Mouse (Mus musculus) midbrain, embryonic 12.5 days (tissue): ENCODE measurements around the gene Zscan22. TPM values are rescaled to one million over a fixed set of nuclear protein-coding genes. Genes with fewer than 3 reads are reported as not detected.
"Not testable (repeated sequence)": the region's sequence is repeated elsewhere in the genome, so short reads cannot be mapped to it uniquely, and the experiment has no call there.

Source experiments
- ATAC-seq: fragments of 200-750 bp; cut with Nextera tagmentation; 2 replicates; pipeline ENCODE4 v1.8.0; 2017; ENCODE audit warnings: low read depth, moderate TSS enrichment, moderate library complexity; ENCODE audit not compliant: low FRiP score
- H3K27ac ChIP-seq: fragments of 300-500 bp; sonication (generic); replicated peaks from 2 replicates; pipeline ENCODE4 v1.5.1; 2016; ENCODE audit warnings: mild to moderate bottlenecking
- H3K27me3 ChIP-seq: fragments of 300-500 bp; sonication (generic); 2 replicates; pipeline ENCODE4 v1.6.1; 2016; ENCODE audit warnings: mild to moderate bottlenecking
- H3K36me3 ChIP-seq: fragments of 300-500 bp; sonication (generic); 2 replicates; pipeline ENCODE4 v1.6.1; 2016
- H3K4me1 ChIP-seq: fragments of 300-500 bp; sonication (generic); 2 replicates; pipeline ENCODE4 v1.6.1; 2016
- H3K4me2 ChIP-seq: fragments of 300-500 bp; sonication (generic); replicated peaks from 2 replicates; pipeline ENCODE4 v1.6.1; 2016; ENCODE audit warnings: mild to moderate bottlenecking, moderate library complexity
- H3K4me3 ChIP-seq: fragments of 300-500 bp; sonication (generic); 2 replicates; pipeline ENCODE4 v1.5.1; 2016; ENCODE audit warnings: mild to moderate bottlenecking
- H3K9ac ChIP-seq: fragments of 300-500 bp; sonication (generic); replicated peaks from 2 replicates; pipeline ENCODE4 v1.6.1; 2016; ENCODE audit warnings: mild to moderate bottlenecking, moderate library complexity
- H3K9me3 ChIP-seq: fragments of 300-500 bp; sonication (generic); 2 replicates; pipeline ENCODE4 v1.6.1; 2016; ENCODE audit warnings: mild to moderate bottlenecking
- WGBS: fragments of 180-500 bp; shearing (Covaris S2); methylation state at CpG from one replicate; pipeline ENCODE4 v1.1.7; 2016; 5-methylcytosine and 5-hydroxymethylcytosine counted together
- polyA plus RNA-seq: library from polyadenylated mRNA; unstranded; fragments of >200 nt; fragmentation: Nextera tagmentation; extraction: Ambion mirVana; gene quantifications from 2 replicates; pipeline ENCODE4 v1.2.1, GENCODE M21; 2016

Gene Zscan22
- polyA plus RNA-seq, 1 experiment from 2014 or later, result 11.8 TPM

DNA sequence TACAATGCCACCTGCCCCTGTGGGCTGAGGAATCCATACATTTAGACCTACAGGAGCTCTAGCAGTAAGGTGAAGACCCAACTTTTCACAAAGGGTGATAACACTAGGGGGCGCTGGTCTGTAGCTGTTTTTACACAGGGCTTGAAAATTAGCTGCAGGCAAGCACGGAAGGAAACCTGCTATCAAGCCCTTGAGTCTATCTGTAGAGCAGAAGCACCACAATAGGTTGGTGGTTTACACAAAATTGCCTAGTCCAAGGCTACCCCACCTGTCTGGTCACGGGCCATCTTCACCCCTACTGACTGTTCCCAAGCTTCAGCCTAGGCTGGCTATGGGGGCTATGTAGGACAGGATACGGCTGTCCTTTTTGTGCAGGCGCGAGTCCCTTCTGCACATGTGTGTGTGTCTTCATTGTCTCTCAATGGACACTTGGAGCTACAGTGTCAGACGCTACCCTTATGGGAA, 11.9 kb downstream of the Zscan22 start:
- ATAC-seq, result peak; percentile 63
- H3K36me3 ChIP-seq, result peaks cover 41% of the 10 kb centered on the region
- peak overlapping the region; percentile 52 for H3K4me2 ChIP-seq
- H3K4me3 ChIP-seq, result peak overlapping the region; percentile 43
- 41% methylated on average over 7 of the region's 7 CpGs for WGBS
- H3K4me1 ChIP-seq, result peaks cover 8% of the 10 kb centered on the region
- H3K9ac ChIP-seq, result 0 out of 2 replicates have a peak overlapping the region, but pooled peaks have one; percentile 58
- H3K27ac ChIP-seq, result peak overlapping the region; percentile 69
- no peaks in the 10 kb centered on the region for H3K27me3 ChIP-seq
- no peaks in the 10 kb centered on the region for H3K9me3 ChIP-seq

DNA sequence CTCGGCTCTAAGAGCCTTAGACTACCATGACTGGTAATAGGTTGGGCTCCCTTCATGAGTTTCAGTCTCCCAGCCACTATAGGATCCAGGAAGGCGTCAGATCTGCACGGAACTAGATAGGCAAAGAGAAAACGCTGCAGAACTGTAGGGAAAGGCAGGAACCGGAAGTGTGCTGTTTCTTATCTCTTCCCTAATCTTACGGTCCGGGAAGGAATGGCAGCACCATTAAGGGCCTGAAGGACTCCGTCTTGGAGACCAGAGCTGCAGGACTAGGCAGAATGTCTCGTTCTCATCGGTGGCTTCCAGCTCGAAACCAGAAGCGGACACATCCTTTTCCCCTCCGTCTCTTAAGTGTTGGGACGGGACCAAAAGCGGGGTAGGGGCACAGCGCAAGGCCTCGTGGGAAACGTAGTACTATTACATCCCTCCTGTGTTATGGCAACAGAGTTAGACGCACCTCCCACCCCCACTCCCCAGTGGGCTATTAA, 12.6 kb downstream of the Zscan22 start:
- peak; percentile 80 for ATAC-seq
- H3K4me1 ChIP-seq, result peaks cover 8% of the 10 kb centered on the region
- peak overlapping the region; percentile 43 for H3K4me3 ChIP-seq
- H3K9me3 ChIP-seq, result no peaks in the 10 kb centered on the region
- H3K4me2 ChIP-seq, result peak overlapping the region; percentile 52
- peak overlapping the region; percentile 69 for H3K27ac ChIP-seq
- 11% methylated on average over 19 of the region's 19 CpGs for WGBS
- H3K27me3 ChIP-seq, result no peaks in the 10 kb centered on the region
- peaks cover 34% of the 10 kb centered on the region for H3K36me3 ChIP-seq
- peak overlapping the region; percentile 58 for H3K9ac ChIP-seq

- Histone ChIP-seq H3K4me2 (no peak overlapping the region), H3K4me3 (no peak overlapping the region), H3K27me3 (no peaks in the 10 kb centered on the region), H3K27ac (no peak overlapping the region), H3K9ac (no peak overlapping the region), H3K9me3 (no peaks in the 10 kb centered on the region), H3K36me3 (0 out of 2 replicates have a peak, but pooled peaks cover 2% of the 10 kb centered on the region), H3K4me1 (peaks cover 8% of the 10 kb centered on the region)
- ATAC-seq, result no peak
These were observed 15.9 kb downstream of the Zscan22 start for GRCm38 (mm10) chr7:12913556-12913955.

DNA sequence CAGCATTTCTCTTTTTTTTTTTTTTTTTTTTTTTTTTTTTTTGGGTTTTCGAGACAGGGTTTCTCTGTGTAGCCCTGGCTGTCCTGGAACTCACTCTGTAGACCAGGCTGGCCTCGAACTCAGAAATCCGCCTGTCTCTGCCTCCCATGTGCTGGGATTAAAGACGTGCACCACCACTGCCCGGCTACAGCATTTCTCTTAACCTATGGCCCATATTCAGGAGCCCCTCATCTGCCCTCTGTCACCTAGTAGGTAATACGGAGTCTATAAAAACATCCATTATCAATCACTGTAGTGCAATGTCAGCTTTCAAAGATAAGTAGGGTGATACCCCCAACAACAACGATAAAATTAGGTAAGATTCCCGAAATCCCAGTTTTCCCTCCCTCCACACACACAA, 22.9 kb downstream of the Zscan22 start:
- peaks cover 24% of the 10 kb centered on the region for H3K36me3 ChIP-seq
- WGBS, result 92% methylated on average over 7 of the region's 8 CpGs
- H3K27me3 ChIP-seq, H3K9ac ChIP-seq, H3K4me3 ChIP-seq, H3K4me2 ChIP-seq, H3K9me3 ChIP-seq, H3K27ac ChIP-seq, ATAC-seq: not testable (repeated sequence)
- peaks cover 18% of the 10 kb centered on the region for H3K4me1 ChIP-seq

DNA sequence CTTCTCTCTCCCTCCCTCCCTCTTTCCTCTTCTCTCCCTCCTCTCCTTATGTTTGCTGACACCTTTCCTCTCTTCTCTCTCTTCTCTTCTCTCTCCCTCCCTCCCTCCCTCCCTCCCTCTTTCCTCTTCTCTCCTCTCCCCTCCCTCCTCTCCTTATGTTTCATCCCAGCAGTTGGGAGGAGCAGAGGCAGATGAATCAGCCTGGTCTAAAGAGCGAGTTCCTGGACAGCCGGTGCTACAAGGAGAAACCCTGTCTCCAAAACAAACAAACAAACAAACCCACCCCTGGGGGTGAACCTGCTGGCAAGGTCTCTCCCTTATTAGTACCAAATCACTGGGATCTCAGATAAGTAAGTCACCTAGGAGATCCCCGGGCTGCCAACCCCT, 23.7 kb downstream of the Zscan22 start:
- Histone ChIP-seq H3K9ac (peak overlapping the region; percentile 76), H3K27ac (peak overlapping the region; percentile 91), H3K9me3 (no peaks in the 10 kb centered on the region), H3K4me2 (peak overlapping the region; percentile 88), H3K27me3 (peaks cover 14% of the 10 kb centered on the region), H3K36me3 (peaks cover 32% of the 10 kb centered on the region), H3K4me3 (peak overlapping the region; percentile 74), H3K4me1 (peaks cover 18% of the 10 kb centered on the region)
- WGBS, result 0% methylated on average over 3 of the region's 3 CpGs
- ATAC-seq, result no peak; the same call in 1 of the 2 replicates

DNA sequence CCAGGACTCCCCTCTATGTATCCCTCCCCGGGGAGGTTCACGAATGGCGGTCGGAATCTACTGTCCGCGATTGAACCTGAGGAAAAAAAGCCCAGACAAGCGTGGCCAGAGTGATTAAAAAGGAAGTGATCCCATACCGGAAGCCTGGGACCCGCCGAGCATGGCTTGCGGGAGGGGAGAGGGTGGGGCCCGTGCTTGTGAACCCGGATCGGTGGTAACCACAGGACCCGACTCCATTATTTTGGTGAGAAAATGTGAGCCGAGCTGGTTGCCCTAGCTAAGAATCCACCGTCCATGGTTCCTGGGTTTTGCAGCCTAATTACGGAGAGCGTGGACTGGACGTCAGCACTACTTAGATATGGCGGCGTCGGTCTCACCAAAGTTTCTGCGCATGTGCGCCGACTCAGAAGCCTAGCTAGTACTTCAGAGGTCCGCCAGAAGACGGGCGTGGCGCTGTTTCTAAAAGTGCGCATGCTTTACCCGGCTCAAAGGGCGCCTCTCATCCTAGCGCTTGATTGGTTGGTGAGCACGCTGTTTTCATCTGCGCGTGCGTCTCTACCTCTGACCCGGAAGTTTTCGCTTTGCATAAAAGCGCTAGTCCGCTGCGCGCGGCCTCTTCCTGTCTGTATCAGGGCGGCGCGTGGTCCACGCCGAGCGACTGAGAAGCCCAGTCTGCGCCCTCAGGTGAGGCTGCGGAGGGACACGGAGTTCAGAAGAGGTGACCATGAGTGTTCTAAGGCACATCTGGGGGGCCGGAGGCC, 24.3 kb downstream of the Zscan22 start, which contains the start of gene Rps5:
Rps5 (plus strand) TSS at position 586 of the 761 bp plus-strand sequence.
- Histone ChIP-seq H3K4me2 (peak within 1 kb of the TSS; percentile 96), H3K9me3 (no peaks in the 10 kb centered on the region), H3K9ac (peak within 1 kb of the TSS; percentile 80), H3K27ac (peak within 1 kb of the TSS; percentile 91), H3K4me1 (peaks cover 18% of the 10 kb centered on the region), H3K36me3 (peaks cover 38% of the 10 kb centered on the region), H3K4me3 (peak within 1 kb of the TSS; percentile 74), H3K27me3 (peaks cover 20% of the 10 kb centered on the region)
- under 1% methylated on average over 55 of the region's 55 CpGs for WGBS
- ATAC-seq, result peak; percentile 98

- Histone ChIP-seq H3K36me3 (peaks cover 42% of the 10 kb centered on the region), H3K9me3 (no peaks in the 10 kb centered on the region), H3K4me1 (peaks cover 21% of the 10 kb centered on the region), H3K4me3 (peak overlapping the region; percentile 74), H3K9ac (peak overlapping the region; percentile 80), H3K27ac (no peak overlapping the region), H3K27me3 (peaks cover 28% of the 10 kb centered on the region), H3K4me2 (peak overlapping the region; percentile 96)
- no peak for ATAC-seq
- 8% methylated on average over 8 of the region's 8 CpGs for WGBS
These were observed 25.1 kb downstream of the Zscan22 start for GRCm38 (mm10) chr7:12922729-12923128.

DNA sequence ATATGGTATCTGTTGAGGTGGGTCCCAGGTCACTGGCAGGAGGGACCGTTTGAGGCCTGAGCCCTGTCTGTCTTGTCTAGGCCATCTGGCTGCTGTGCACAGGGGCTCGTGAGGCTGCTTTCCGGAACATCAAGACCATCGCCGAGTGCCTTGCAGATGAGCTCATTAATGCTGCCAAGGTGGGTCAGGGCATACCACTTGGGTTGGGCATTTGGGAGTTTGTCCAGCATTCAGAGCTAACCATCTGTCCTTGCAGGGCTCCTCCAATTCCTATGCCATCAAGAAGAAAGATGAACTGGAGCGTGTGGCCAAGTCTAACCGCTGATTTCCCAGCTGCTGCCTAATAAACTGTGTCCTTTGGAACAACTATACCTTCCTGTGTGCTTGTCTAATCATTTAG, 28.7 kb downstream of the Zscan22 start:
- Histone ChIP-seq H3K27me3 (peaks cover 43% of the 10 kb centered on the region), H3K9me3 (no peaks in the 10 kb centered on the region), H3K4me1 (peaks cover 24% of the 10 kb centered on the region), H3K4me3 (no peak overlapping the region), H3K27ac (no peak overlapping the region), H3K4me2 (no peak overlapping the region), H3K36me3 (peaks cover 42% of the 10 kb centered on the region), H3K9ac (no peak overlapping the region)
- no peak for ATAC-seq
- WGBS, result 88% methylated on average over 7 of the region's 7 CpGs

- Histone ChIP-seq H3K9ac (peak within 1 kb of the TSS; percentile 46; the same call in 1 of the 2 replicates), H3K4me1 (peaks cover 24% of the 10 kb centered on the region), H3K27ac (no peak within 1 kb of the TSS), H3K4me3 (peak within 1 kb of the TSS; percentile 25), H3K36me3 (peaks cover 42% of the 10 kb centered on the region), H3K9me3 (no peaks in the 10 kb centered on the region), H3K27me3 (peaks cover 43% of the 10 kb centered on the region), H3K4me2 (peak within 1 kb of the TSS; percentile 39)
- 28% methylated on average over 8 of the region's 8 CpGs for WGBS
- ATAC-seq, result no peak
These were observed 29.6 kb downstream of the Zscan22 start, which contains the start of gene Rnf225 for GRCm38 (mm10) chr7:12927191-12927680. Rnf225 (plus strand) TSS chr7:12927416.

GRCm38 (mm10) chr7:12927693-12928589, 30.3 kb downstream of the Zscan22 start:
- Histone ChIP-seq H3K4me2 (peak overlapping the region; percentile 39), H3K4me1 (peaks cover 20% of the 10 kb centered on the region), H3K9ac (peak overlapping the region; percentile 46; the same call in 1 of the 2 replicates), H3K27ac (no peak overlapping the region), H3K4me3 (peak overlapping the region; percentile 25), H3K36me3 (peaks cover 42% of the 10 kb centered on the region), H3K9me3 (no peaks in the 10 kb centered on the region), H3K27me3 (peaks cover 43% of the 10 kb centered on the region)
- WGBS, result 5% methylated on average over 65 of the region's 65 CpGs
- peak; percentile 60 for ATAC-seq

GRCm38 (mm10) chr7:12933615-12934140, 36.1 kb downstream of the Zscan22 start:
- Histone ChIP-seq H3K36me3 (no peaks in the 10 kb centered on the region; the same call in 1 of the 2 replicates), H3K4me1 (no peaks in the 10 kb centered on the region), H3K27ac (no peak overlapping the region), H3K27me3 (peaks cover 6% of the 10 kb centered on the region; the same call in 1 of the 2 replicates), H3K4me3 (no peak overlapping the region), H3K9me3 (no peaks in the 10 kb centered on the region), H3K9ac (no peak overlapping the region), H3K4me2 (no peak overlapping the region)
- ATAC-seq, result no peak
- 61% methylated on average over 4 of the region's 4 CpGs for WGBS
